Mouse (Mus musculus): ENCODE results near the gene Syt9.

The Syt9 gene

GRCm38 (mm10) chr7:107370232-107371125 lies at the start of gene Syt9:
Gene Syt9, plus strand, starts transcription at chr7:107370728.
- DNase-seq (ENCODE audit: low read depth), result no peak

- no peak for DNase-seq (ENCODE audit: low read depth)
Observed at GRCm38 (mm10) chr7:107339013-107339412, 31.5 kb upstream of the Syt9 start.

- DNase-seq (ENCODE audit: low read depth), result no peak
Observed at GRCm38 (mm10) chr7:107339560-107340057, 30.9 kb upstream of the Syt9 start.

- DNase-seq (ENCODE audit: low read depth), result no peak
Observed at GRCm38 (mm10) chr7:107340221-107340620, 30.3 kb upstream of the Syt9 start.

- no peak for DNase-seq (ENCODE audit: low read depth)
Observed at GRCm38 (mm10) chr7:107341519-107342190, 28.9 kb upstream of the Syt9 start.

GRCm38 (mm10) chr7:107349201-107349600 lies 21.3 kb upstream of the Syt9 start:
- no peak for DNase-seq (ENCODE audit: low read depth)

GRCm38 (mm10) chr7:107362153-107362552 lies 8.4 kb upstream of the Syt9 start:
- no peak for DNase-seq (ENCODE audit: low read depth)

GRCm38 (mm10) chr7:107362634-107363033 lies 7.9 kb upstream of the Syt9 start:
- no peak for DNase-seq (ENCODE audit: low read depth)

- no peak for DNase-seq (ENCODE audit: low read depth)
Observed at GRCm38 (mm10) chr7:107371126-107371920, 795 bp downstream of the Syt9 start.

GRCm38 (mm10) chr7:107380562-107380961 lies 10.0 kb downstream of the Syt9 start:
- no peak for DNase-seq (ENCODE audit: low read depth)

GRCm38 (mm10) chr7:107389604-107390003 lies 19.1 kb downstream of the Syt9 start:
- DNase-seq (ENCODE audit: low read depth), result no peak

- peak; percentile 3 for DNase-seq (ENCODE audit: low read depth)
Observed at GRCm38 (mm10) chr7:107392749-107393148, 22.2 kb downstream of the Syt9 start.

GRCm38 (mm10) chr7:107400061-107400799 lies 29.7 kb downstream of the Syt9 start:
- no peak for DNase-seq (ENCODE audit: low read depth)

GRCm38 (mm10) chr7:107403261-107403660 lies 32.7 kb downstream of the Syt9 start:
- no peak for DNase-seq (ENCODE audit: low read depth)

GRCm38 (mm10) chr7:107414928-107415327 lies 44.4 kb downstream of the Syt9 start:
- no peak for DNase-seq (ENCODE audit: low read depth)

GRCm38 (mm10) chr7:107417043-107417850 lies 46.7 kb downstream of the Syt9 start:
- DNase-seq (ENCODE audit: low read depth), result no peak

GRCm38 (mm10) chr7:107437381-107437780 lies 66.9 kb downstream of the Syt9 start:
- no peak for DNase-seq (ENCODE audit: low read depth)

- no peak for DNase-seq (ENCODE audit: low read depth)
Observed at GRCm38 (mm10) chr7:107444579-107444978, 74.1 kb downstream of the Syt9 start.

- no peak for DNase-seq (ENCODE audit: low read depth)
Observed at GRCm38 (mm10) chr7:107454660-107455059, 84.1 kb downstream of the Syt9 start.

- DNase-seq (ENCODE audit: low read depth), result no peak
Observed at GRCm38 (mm10) chr7:107455118-107455521, 84.6 kb downstream of the Syt9 start.

GRCm38 (mm10) chr7:107461167-107461566 lies 90.6 kb downstream of the Syt9 start:
- DNase-seq (ENCODE audit: low read depth), result no peak
